Mouse (Mus musculus): ENCODE measurements at regions not wholly inside any gene's neighbourhood (a gene's known extent, or its start where the extent isn't known, plus 50 kb on each side); places are given as distances from the start of the nearest gene placed in this dataset.

GRCm38 (mm10) chr11:64643171-64643570 is 206.7 kb upstream of the F930015N05Rik start:
- TF ChIP-seq POLR2AphosphoS5 (IDR thresholded peaks at IDR 0.05; ENCODE audit: borderline replicate concordance, low read depth, low read length) (no peak), CHD1 (IDR thresholded peaks at IDR 0.05; ENCODE audit: low read depth, low read length) (no peak)

Data from MEL (cell line).